25 mouse cellular contexts compared by ENCODE assay signal in genomic region chr2:7460329-7461056, GRCm38 (mm10). TPM values are rescaled to one million over a fixed set of nuclear protein-coding genes. Genes with fewer than 3 reads are reported as not detected.
DNase-seq lines count a peak whose midpoint lies in the region; ATAC-seq and TF ChIP-seq lines count a peak whose summit lies in the region.
"Had no signal": no experiment of that assay in that cellular context is flagged by ENCODE, and none has a peak within 500 bp of the region (broad histone marks: within the 10 kb centered on the region; RNA-seq: fewer than 3 reads in every experiment).

No protein-coding gene starts in this region.

- no peak for ATAC-seq in hindbrain, embryonic 13.5 days (ENCODE audit: low FRiP score)
- ATAC-seq: forebrain, embryonic 14.5 days; forebrain, embryonic 16.5 days; Patski had no signal

- no peak for TF ChIP-seq POLR2A in brain, embryonic 14.5 days (IDR thresholded peaks at IDR 0.05; ENCODE audit: borderline replicate concordance, extremely low read depth, insufficient read depth, insufficient read length, poor library complexity, severe bottlenecking)

- TF ChIP-seq CTCF in left cerebral cortex, adult 2 months (IDR thresholded peaks at IDR 0.05) = no peak
- TF ChIP-seq CTCF in brain, embryonic 14.5 days (IDR thresholded peaks at IDR 0.05; ENCODE audit: borderline replicate concordance, extremely low read depth, insufficient read depth, insufficient read length) = no peak

- H3K4me3 ChIP-seq in left cerebral cortex, adult 2 months = no peak overlapping the region
- H3K4me3 ChIP-seq in hindbrain, embryonic 13.5 days = no peak overlapping the region
- H3K4me3 ChIP-seq: embryonic facial prominence, embryonic 13.5 days; embryonic facial prominence, embryonic 15.5 days; erythroblast, embryonic 14.5 days; forebrain, embryonic 10.5 days; forebrain, embryonic 12.5 days had no signal

- H3K9me3 ChIP-seq in hindbrain, embryonic 13.5 days = no peaks in the 10 kb centered on the region
- H3K9me3 ChIP-seq: embryonic facial prominence, embryonic 13.5 days; embryonic facial prominence, embryonic 15.5 days; forebrain, embryonic 10.5 days; forebrain, embryonic 12.5 days; G1E had no signal

- no peak overlapping the region for H3K9ac ChIP-seq in hindbrain, embryonic 13.5 days
- H3K9ac ChIP-seq: embryonic facial prominence, embryonic 13.5 days; embryonic facial prominence, embryonic 15.5 days; forebrain, embryonic 12.5 days had no signal

- DNase-seq in left cerebral cortex, adult 2 months (ENCODE audit: extremely low spot score in 1 of 2, low spot score in 2 of 2) = no peak
- DNase-seq in left cerebral cortex, adult 9 months (ENCODE audit: low spot score in 2 of 2) = no peak
- peak; percentile 86 for DNase-seq in A20 (ENCODE audit: low read depth, low spot score)
- peak; percentile 6 for DNase-seq in brain, embryonic 14.5 days (ENCODE audit: low read depth)
- peak; percentile 1 for DNase-seq in induced T-regulatory cell, adult 2 months (ENCODE audit: low read depth)
- DNase-seq in thymus, postnatal 14 days = no peak
- DNase-seq: adrenal gland, adult 2 months; adrenal gland, postnatal 10 days; adrenal gland, postnatal 25 days; cerebellum, adult 11-12 months; cerebellum, adult 2 months; cerebellum, adult 9-10 months; cerebellum, postnatal 10 days; cerebellum, postnatal 25 days; embryo, embryonic 11 days had no signal

- no peaks in the 10 kb centered on the region for H3K27me3 ChIP-seq in hindbrain, embryonic 13.5 days
- H3K27me3 ChIP-seq: embryonic facial prominence, embryonic 13.5 days; embryonic facial prominence, embryonic 15.5 days; forebrain, embryonic 12.5 days; Patski had no signal

- peak overlapping the region; percentile 32; the same call in 1 of the 2 replicates for H3K27ac ChIP-seq in left cerebral cortex, adult 2 months
- no peak overlapping the region for H3K27ac ChIP-seq in hindbrain, embryonic 13.5 days
- H3K27ac ChIP-seq: embryonic facial prominence, embryonic 13.5 days; embryonic facial prominence, embryonic 15.5 days; forebrain, embryonic 10.5 days; forebrain, embryonic 12.5 days had no signal

- no peaks in the 10 kb centered on the region for H3K4me1 ChIP-seq in hindbrain, embryonic 13.5 days (replicated peaks)
- H3K4me1 ChIP-seq: embryonic facial prominence, embryonic 13.5 days; embryonic facial prominence, embryonic 15.5 days; forebrain, embryonic 10.5 days had no signal

- WGBS in hindbrain, embryonic 13.5 days = 75% methylated on average over 5 of the region's 5 CpGs

- intact Hi-C loops in left cerebral cortex, adult 2 months (cut with DNase I) = no loop called here

- no peak overlapping the region for H3K4me2 ChIP-seq in hindbrain, embryonic 13.5 days
- H3K4me2 ChIP-seq: embryonic facial prominence, embryonic 13.5 days; embryonic facial prominence, embryonic 15.5 days; forebrain, embryonic 12.5 days had no signal

- no peaks in the 10 kb centered on the region for H3K36me3 ChIP-seq in hindbrain, embryonic 13.5 days
- H3K36me3 ChIP-seq: embryonic facial prominence, embryonic 13.5 days; embryonic facial prominence, embryonic 15.5 days; forebrain, embryonic 10.5 days; forebrain, embryonic 12.5 days; G1E had no signal

RNA-seq across cellular contexts. Expression of gene Celf2, which starts 48.9 kb away (rescaled TPM):
- 100 to 1,000 TPM; 448 to 459 TPM for total RNA-seq in left cerebral cortex, adult 2 months (2021)
- polyA plus RNA-seq in brain, embryonic 14.5 days (2012; rRNA removed) = 161 and 186 TPM in 2 replicates
- polyA plus RNA-seq in hindbrain, embryonic 13.5 days (2015; fragmentation: Nextera tagmentation; extraction: Ambion mirVana) = 144 and 164 TPM in 2 replicates

Comparison
In these comparisons a context has a peak if more than half of its experiments do, and no peak if none do; other contexts are left out.
1. DNase-seq: peak in A20 (single experiment), brain, embryonic 14.5 days (single experiment) and induced T-regulatory cell, adult 2 months (single experiment); none in left cerebral cortex, adult 2 months (0 of 2), left cerebral cortex, adult 9 months (0 of 2) and thymus, postnatal 14 days (single experiment).